Mouse (Mus musculus): Measurements from ENCODE around the gene Mroh8. TPM values are rescaled to one million over a fixed set of nuclear protein-coding genes. Genes with fewer than 3 reads are reported as not detected.

The Mroh8 gene
- total and polyA plus RNA-seq, 3 experiments = 0.15 to 0.18 TPM; not detected in 1

- Histone ChIP-seq H3K9ac (ENCODE audit: control insufficient read depth, low read depth, low read length, poor library complexity, severe bottlenecking) (no peak overlapping the region), H3K9me3 (replicated peaks; ENCODE audit: insufficient read depth, low read length) (no peaks in the 10 kb centered on the region), H3K4me3 (ENCODE audit: control insufficient read depth in 1 of 2, insufficient read depth in 1 of 2, low read depth in 2 of 2, low read length in 2 of 2) (no peak overlapping the region), H3K27me3 (ENCODE audit: control insufficient read depth in 1 of 2, insufficient read depth in 2 of 2, low read length in 2 of 2) (no peaks in the 10 kb centered on the region), H3K27ac (ENCODE audit: control insufficient read depth, low read depth, low read length) (no peak overlapping the region), H3K36me3 (ENCODE audit: control insufficient read depth in 1 of 2, insufficient read depth in 2 of 2, low read length in 2 of 2) (peaks cover 24 to 37% of the 10 kb centered on the region in 2 experiments), H3K4me1 (ENCODE audit: control insufficient read depth in 1 of 2, insufficient read depth in 2 of 2, low read length in 2 of 2) (peaks cover 9 to 12% of the 10 kb centered on the region in 2 experiments; a peak in 3 of 4 replicates), H3K79me2 (ENCODE audit: control insufficient read depth, insufficient read depth, low read length, poor library complexity) (no peaks in the 10 kb centered on the region)
- no peak for DNase-seq (ENCODE audit: low read depth, low spot score)
- no peak for TF ChIP-seq GABPA (IDR thresholded peaks at IDR 0.05; ENCODE audit: low read depth, low read length)
- no peak for TF ChIP-seq RAD21 (IDR thresholded peaks at IDR 0.05; ENCODE audit: low read depth, low read length)
- no peak for TF ChIP-seq ETS1 (IDR thresholded peaks at IDR 0.05; ENCODE audit: low read depth, low read length)
- TF ChIP-seq MAZ (IDR thresholded peaks at IDR 0.05; ENCODE audit: low read depth, low read length) = no peak
- TF ChIP-seq SIN3A (IDR thresholded peaks at IDR 0.05; ENCODE audit: low read length) = no peak
- no peak for TF ChIP-seq RCOR1 (IDR thresholded peaks at IDR 0.05; ENCODE audit: low read depth, low read length)
- TF ChIP-seq POLR2AphosphoS2 (IDR thresholded peaks at IDR 0.05; ENCODE audit: low read length) = no peak
- TF ChIP-seq ZKSCAN1 (IDR thresholded peaks at IDR 0.05; ENCODE audit: low read depth, low read length) = no peak
- TF ChIP-seq ZNF384 (IDR thresholded peaks at IDR 0.05; ENCODE audit: low read depth, low read length) = no peak
- no peak for TF ChIP-seq ZC3H11A (IDR thresholded peaks at IDR 0.05; ENCODE audit: low read depth, low read length)
- TF ChIP-seq MYC (IDR thresholded peaks at IDR 0.05; ENCODE audit: low read depth, low read length) = no peak
- TF ChIP-seq UBTF (IDR thresholded peaks at IDR 0.05; ENCODE audit: borderline replicate concordance, insufficient read depth, low read depth, low read length) = no peak
- TF ChIP-seq POLR2A (IDR thresholded peaks at IDR 0.05; ENCODE audit: control insufficient read depth in 1 of 2, insufficient read depth in 1 of 2, low read depth in 1 of 2, low read length in 2 of 2, poor library complexity in 1 of 2) = no peak
- no peak for TF ChIP-seq MAX (IDR thresholded peaks at IDR 0.05; ENCODE audit: low read length)
- no peak for TF ChIP-seq SMC3 (IDR thresholded peaks at IDR 0.05; ENCODE audit: low read depth, low read length)
- no peak for TF ChIP-seq TCF12 (IDR thresholded peaks at IDR 0.05; ENCODE audit: low read depth, low read length)
- no peak for TF ChIP-seq BHLHE40 (IDR thresholded peaks at IDR 0.05; ENCODE audit: borderline replicate concordance, low read depth, low read length)
Observed at GRCm38 (mm10) chr2:157172984-157173383, 106.4 kb downstream of the Mroh8 start.

GRCm38 (mm10) chr2:157170626-157171025 is 108.7 kb downstream of the Mroh8 start:
- Histone ChIP-seq H3K27me3 (ENCODE audit: control insufficient read depth in 1 of 2, insufficient read depth in 2 of 2, low read length in 2 of 2) (no peaks in the 10 kb centered on the region), H3K4me1 (ENCODE audit: control insufficient read depth in 1 of 2, insufficient read depth in 2 of 2, low read length in 2 of 2) (peaks cover 0 to 9% of the 10 kb centered on the region in 2 experiments; a peak in 3 of 4 replicates), H3K9ac (ENCODE audit: control insufficient read depth, low read depth, low read length, poor library complexity, severe bottlenecking) (no peak overlapping the region), H3K4me3 (ENCODE audit: control insufficient read depth in 1 of 2, insufficient read depth in 1 of 2, low read depth in 2 of 2, low read length in 2 of 2) (no peak overlapping the region), H3K79me2 (ENCODE audit: control insufficient read depth, insufficient read depth, low read length, poor library complexity) (no peaks in the 10 kb centered on the region), H3K36me3 (ENCODE audit: control insufficient read depth in 1 of 2, insufficient read depth in 2 of 2, low read length in 2 of 2) (peaks cover 14 to 25% of the 10 kb centered on the region in 2 experiments), H3K9me3 (replicated peaks; ENCODE audit: insufficient read depth, low read length) (no peaks in the 10 kb centered on the region), H3K27ac (ENCODE audit: control insufficient read depth, low read depth, low read length) (no peak overlapping the region)
- no peak for DNase-seq (ENCODE audit: low read depth, low spot score)
- TF ChIP-seq MYC (IDR thresholded peaks at IDR 0.05; ENCODE audit: low read depth, low read length) (no peak), TCF12 (IDR thresholded peaks at IDR 0.05; ENCODE audit: low read depth, low read length) (no peak), ZNF384 (IDR thresholded peaks at IDR 0.05; ENCODE audit: low read depth, low read length) (no peak), CTCF (IDR thresholded peaks at IDR 0.05 in 2 of 3, conservative IDR thresholded peaks at IDR 0.05 in 1 of 3; ENCODE audit: control insufficient read depth in 1 of 3, insufficient read depth in 1 of 3, low read depth in 2 of 3, low read length in 3 of 3, poor library complexity in 1 of 3, severe bottlenecking in 1 of 3) (no peak), POLR2AphosphoS2 (IDR thresholded peaks at IDR 0.05; ENCODE audit: low read length) (no peak), POLR2A (IDR thresholded peaks at IDR 0.05; ENCODE audit: control insufficient read depth in 1 of 2, insufficient read depth in 1 of 2, low read depth in 1 of 2, low read length in 2 of 2, poor library complexity in 1 of 2) (no peak)
